Mouse (Mus musculus): ENCODE results near the gene Cand2.

Gene Cand2

DNA sequence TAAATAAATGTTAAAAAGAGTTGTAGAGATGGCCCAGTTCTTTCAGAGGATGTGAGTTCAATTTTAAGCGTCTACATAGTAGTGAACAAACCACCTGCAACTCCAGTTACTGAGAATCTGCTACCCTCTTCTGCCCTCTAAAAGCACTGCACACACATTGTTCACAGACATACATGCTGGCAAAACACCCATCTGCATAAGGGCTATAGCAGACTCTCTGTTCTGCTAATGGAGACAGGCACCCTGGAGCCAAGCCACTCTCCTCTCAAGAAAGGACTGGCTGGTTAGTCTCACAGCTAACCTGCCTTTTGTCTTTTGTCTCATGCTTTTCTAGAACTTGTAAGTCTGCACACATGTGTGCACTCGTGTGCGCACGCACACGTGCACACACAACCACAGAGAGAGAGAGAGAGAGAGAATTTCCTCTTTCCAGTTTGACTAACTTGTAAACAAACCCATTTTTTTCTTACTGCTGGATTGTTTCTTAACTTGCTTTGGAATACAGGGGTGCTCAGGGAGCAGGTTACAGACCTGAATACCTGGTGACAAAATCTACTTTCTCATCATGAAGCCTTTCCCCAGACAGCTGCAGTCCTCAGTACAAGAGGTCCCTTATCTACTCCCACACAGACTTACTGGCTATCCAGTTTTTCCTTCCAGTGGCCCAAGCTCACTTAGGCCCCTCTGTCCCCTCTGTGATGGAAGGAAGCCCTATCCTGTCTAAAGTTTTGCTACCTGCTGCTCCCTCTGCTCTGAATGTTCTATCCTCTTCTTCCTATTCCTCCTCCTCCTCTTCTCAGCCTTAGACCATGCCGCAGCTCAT, 56.7 kb downstream of the Cand2 start:
- DNase-seq (ENCODE audit: low read depth, low spot score) = no peak

DNA sequence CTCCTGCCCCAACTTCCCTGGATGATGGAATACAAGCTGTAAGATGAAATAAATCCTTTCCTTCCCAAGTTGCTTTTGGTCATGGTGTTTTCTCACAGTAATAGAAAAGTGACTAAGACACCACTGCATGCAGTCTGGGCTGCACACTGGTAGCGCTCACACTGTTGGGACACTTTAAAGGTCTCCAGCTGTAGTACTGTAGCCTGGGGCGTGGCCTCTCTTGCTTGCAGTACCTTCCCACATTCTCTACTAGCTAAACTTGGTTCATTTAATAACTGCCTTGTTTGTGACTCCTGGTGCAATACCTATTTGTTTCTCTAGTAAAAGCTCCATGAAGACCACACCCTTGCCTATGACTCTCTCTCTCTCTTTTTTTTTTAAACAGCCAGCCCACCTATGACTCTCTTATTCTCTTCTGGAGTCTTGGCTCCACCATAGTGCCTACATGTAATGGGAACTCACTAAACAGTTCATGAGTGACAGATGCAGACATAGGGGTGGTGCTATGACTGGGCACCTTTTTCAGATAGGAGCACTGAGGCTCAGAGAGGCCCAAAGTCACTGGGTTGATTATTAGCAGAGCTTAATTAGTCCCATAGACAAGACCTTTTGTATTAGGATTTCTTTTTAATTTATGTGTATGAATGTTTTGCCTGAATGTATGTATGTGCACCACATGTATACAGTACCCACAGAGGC, 58.0 kb downstream of the Cand2 start:
- DNase-seq (ENCODE audit: low read depth, low spot score) = no peak

DNA sequence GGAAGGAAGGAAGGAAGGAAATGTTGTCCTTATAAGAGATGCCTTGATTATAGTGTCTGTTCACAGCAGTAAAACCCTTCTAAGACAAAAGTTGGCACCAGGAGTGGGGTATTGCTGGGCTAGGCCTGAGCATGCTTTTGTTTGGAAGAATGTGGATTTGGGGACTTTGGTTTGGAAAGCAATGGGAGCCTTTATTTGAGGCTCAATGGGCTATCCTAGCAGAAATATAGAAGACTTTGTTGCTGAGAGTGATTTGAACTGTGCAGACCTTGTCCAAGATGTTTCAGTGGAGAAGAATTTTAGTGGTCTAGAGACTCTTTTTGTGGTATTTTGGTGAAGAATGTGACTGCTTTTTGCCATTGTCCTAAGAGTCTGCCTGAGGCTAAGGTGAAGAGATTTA, 59.5 kb downstream of the Cand2 start:
- no peak for DNase-seq (ENCODE audit: low read depth, low spot score)

DNA sequence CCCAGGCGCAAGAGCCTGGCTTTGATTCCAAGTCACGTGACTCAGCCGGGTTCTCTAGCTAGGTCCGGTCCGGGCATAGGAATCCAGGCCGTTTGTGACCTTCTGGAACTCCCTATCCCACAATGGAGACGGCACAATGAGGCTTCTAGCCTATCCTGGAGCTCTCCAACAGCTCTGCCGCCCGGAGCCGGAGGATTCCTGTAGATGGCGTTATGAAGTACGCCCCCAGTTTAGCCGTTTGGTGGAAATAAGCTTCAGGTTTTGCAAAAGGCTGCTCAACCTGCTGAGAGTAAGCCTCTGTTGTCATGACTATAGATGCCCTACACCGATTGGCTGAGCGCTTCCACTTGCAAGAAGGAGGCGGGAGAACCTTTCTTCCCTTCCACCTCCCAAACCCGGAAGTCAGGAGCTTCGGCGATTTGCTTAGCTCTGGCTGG, 63.8 kb downstream of the Cand2 start, which contains the start of gene Efcab12:
Efcab12 (minus strand) TSS at position 252 of the 437 bp plus-strand sequence.
- DNase-seq (ENCODE audit: low read depth, low spot score) = peak; percentile 79

DNA sequence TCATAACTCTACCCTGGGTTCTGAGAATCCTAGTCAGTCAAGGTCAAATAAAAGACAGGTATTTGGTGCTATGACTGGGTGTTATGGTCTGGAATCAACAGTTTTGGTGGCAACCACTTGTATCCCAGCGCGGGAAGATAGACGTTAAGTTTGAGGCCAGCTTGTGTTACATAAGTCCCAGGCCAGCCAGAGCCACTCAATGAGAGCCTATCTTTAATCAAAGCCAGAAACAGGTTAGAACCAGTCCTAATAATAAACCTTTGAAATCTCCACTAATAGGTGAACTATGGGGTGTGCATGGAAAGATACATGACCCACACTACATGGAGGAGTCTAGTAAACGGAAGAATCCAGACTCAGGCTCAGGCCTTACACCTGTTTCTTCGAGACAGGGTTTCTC, 64.4 kb downstream of the Cand2 start:
- no peak for DNase-seq (ENCODE audit: low read depth, low spot score)

DNA sequence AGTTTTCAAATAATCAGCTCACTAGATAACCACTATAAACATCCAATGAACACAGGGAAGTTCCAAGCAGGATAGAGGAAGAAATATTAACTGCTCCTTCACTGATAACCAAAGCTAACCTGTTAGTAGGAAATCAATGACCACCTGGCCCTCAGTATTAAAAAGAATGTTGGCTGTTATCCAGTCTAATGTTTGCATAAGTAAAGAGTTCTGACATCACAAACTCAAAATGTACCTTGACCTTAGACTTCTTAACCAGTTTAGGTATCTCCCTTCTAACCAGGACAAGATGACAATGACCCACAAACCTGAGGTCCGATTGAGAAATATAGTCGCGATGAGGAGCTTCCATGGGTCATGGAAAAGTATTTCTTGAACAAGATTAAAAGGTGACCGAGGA, 70.7 kb downstream of the Cand2 start:
- no peak for DNase-seq (ENCODE audit: low read depth, low spot score)

DNA sequence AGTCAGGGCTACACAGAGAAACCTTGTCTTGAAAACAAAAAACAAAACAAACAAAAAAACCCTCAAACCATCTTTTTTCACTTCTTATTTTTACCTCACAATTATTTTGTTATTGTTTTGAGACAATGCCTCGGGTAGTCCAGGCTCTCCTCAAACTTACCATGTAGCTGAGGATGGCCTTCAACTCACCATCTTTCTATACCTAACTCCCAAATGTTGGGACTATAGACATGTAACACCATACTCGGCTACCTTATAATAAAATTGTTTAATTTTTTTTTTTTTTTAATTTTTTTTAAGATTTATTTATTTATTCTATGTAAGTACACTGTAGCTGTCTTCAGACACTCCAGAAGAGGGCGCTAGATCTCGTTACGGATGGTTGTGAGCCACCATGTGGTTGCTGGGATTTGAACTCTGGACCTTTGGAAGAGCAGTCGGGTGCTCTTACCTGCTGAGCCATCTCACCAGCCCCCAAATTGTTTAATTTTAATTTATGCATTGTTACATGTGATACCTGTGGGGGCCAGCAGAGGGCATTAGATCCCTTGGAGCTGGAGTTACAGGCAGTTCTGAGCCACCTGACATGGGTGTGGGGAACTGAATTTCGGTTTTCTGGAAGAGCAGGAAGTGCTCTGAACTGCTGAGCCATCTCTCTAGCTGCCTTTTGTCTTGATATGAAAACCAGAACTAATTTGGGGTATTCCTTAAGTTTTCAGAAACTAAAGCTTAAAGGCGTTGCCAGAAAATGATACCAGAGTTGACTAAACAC, 72.5 kb downstream of the Cand2 start:
- DNase-seq (ENCODE audit: low read depth, low spot score) = peak; percentile 51

DNA sequence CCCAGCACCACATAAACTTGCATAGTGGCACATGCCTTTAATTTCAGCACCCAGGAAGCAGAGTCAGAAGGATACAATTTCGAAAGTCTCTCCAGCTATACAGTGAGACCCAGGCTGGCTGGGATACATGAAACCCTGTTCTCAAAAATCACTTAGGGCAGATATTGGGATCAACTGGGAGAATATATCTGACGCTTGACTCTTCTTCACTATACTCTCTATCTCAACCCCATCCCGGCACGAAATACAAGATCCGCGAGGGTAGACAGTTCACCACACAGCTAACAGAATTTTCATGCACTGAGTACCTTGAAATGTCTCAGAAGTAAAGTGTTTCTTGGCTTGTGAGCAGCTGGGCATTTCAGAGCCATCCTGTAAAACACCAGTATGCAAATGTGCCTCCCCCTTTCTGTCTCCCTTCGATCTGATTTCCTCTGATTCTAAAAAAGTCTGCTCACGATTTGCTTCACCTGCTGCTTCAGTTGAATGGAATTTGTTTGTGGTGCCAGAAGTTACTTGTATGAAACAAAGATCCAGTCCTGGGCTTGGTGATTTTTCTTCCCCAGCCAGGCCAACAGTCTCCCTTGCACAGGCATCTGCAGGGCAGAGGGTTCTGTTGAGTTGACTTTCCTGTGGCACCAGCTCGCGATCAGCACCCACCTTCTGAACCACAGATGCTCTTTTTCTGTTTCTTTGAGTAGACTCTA, 74.4 kb downstream of the Cand2 start:
- DNase-seq (ENCODE audit: low read depth, low spot score) = no peak

DNA sequence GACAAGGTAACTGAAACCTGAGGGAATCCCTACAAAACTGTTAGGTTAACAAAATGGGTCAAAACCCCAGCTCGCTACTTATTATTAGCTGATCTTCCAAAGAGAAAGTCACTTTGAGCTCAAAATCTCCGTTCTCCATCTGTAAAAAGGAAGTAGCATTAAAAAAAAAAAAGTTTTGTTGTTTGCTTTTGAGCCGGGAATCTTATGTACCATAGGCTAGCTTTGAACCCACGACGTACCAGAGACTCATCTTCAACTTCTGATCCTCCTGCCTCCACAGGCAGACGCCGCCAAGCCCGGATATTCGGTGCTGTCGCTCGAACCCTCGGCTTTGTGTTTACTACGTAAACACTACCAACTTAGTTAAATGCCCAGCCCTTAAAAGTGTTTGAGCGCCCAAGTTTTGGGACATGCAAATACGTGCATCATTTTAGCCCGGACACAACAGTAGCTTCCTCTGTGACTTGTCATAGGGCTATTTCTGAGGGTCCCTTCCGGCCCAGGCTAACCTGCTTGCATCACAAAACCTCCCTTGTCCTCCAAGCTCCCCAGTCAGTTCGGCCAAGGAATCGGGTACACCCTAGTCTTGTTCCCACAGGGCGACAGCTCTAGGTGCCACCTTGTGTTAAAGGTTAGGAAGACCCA, 78.2 kb downstream of the Cand2 start:
- no peak for DNase-seq (ENCODE audit: low read depth, low spot score)

DNA sequence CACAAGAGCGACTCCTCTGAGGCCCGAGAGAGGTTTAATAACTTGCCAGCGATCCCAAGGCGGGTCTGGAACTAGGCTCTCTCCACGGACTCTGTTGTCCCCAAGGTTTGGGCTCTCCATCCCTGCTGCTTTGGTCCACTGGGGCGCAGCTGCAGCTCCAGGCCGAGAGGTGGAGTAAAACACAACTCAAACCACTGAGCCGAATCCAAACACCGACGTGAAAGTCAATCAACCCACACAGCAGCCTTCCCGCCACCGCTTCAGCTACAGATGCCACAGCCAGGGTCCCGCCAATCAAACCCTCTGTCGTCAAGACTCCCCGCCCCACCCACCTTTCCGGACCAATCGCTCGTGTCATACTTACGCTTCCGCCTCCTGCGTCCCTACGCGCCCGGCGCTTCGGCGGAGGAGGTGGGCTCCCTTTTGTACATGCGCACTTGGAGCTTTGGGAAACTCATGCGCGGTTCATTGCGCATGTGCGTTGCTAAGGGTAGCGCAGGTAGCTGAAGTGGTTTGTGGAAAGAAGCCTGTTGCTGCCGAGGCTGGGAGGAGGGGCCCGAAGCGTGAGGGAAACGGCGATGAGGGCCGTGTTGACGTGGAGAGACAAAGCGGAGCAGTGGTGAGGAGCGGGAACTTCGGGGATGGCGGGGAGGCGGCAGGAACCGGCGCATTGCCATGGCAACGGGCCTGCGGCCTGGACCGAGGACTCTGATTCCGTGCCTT, 78.9 kb downstream of the Cand2 start, which contains the start of the genes Mbd4 and Ift122:
Mbd4 (minus strand) TSS at position 281 of the 723 bp plus-strand sequence.
Ift122 (plus strand) TSS at position 380 of the 723 bp plus-strand sequence.
- DNase-seq (ENCODE audit: low read depth, low spot score) = peak; percentile 100

DNA sequence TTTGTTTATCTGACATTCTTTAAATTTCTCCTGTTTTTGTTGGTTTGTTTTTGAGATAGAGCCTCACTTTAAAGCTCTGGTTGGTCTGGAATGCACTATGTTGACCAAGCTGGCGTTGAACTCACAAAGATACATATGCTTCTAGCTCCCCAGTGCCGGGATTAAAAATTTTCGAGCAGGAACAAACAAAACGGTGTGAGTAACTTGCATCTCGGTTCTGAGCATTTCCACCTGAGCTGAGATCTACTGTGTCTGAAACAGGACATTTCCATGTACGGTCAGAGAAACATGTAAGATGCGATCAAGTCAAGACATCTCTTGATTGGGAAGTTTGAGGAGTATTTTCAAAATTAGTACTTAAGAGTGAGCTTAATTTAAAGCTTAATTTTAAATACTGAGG, 79.6 kb downstream of the Cand2 start:
- no peak for DNase-seq (ENCODE audit: low read depth, low spot score)

DNA sequence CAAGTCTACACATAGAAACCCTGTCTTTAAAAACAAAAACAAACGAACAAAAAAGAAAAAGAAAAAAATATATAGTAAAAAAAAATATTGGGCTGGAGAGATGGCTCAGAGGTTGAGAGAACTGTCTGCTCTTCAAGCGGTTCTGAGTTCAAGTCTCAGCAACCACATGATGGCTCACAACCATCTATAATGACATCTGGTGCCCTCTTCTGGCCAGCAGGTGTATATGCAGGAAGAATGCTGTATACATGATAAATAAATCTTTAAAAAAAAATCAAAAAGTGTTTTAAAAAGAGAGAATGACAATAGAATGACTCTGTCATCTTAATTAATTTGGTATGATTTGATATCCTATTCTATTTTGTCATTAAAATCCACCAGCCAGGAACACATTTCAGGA, 80.1 kb downstream of the Cand2 start:
- DNase-seq (ENCODE audit: low read depth, low spot score) = no peak

Data from mesoderm, embryonic 11.5 days (tissue).